Mouse (Mus musculus): ENCODE results near the gene Fgd6.

Gene Fgd6

GRCm38 (mm10) chr10:94043908-94044307 is 8.1 kb downstream of the Fgd6 start:
- no peak for DNase-seq (ENCODE audit: extremely low spot score, low spot score)

- DNase-seq (ENCODE audit: extremely low spot score, low spot score), result no peak
Measured at GRCm38 (mm10) chr10:94045301-94045700, 9.5 kb downstream of the Fgd6 start.

GRCm38 (mm10) chr10:94047024-94047423 is 11.2 kb downstream of the Fgd6 start:
- DNase-seq (ENCODE audit: extremely low spot score, low spot score), result no peak

GRCm38 (mm10) chr10:94047845-94048559 is 12.2 kb downstream of the Fgd6 start:
- DNase-seq (ENCODE audit: extremely low spot score, low spot score), result no peak

GRCm38 (mm10) chr10:94049121-94049520 is 13.3 kb downstream of the Fgd6 start:
- DNase-seq (ENCODE audit: extremely low spot score, low spot score), result no peak

GRCm38 (mm10) chr10:94050736-94051135 is 14.9 kb downstream of the Fgd6 start:
- DNase-seq (ENCODE audit: extremely low spot score, low spot score), result no peak

- DNase-seq (ENCODE audit: extremely low spot score, low spot score), result no peak
Measured at GRCm38 (mm10) chr10:94056487-94056886, 20.7 kb downstream of the Fgd6 start.

GRCm38 (mm10) chr10:94059618-94060055 is 23.8 kb downstream of the Fgd6 start:
- DNase-seq (ENCODE audit: extremely low spot score, low spot score), result no peak

- DNase-seq (ENCODE audit: extremely low spot score, low spot score), result no peak
Measured at GRCm38 (mm10) chr10:94060190-94060589, 24.4 kb downstream of the Fgd6 start.

- no peak for DNase-seq (ENCODE audit: extremely low spot score, low spot score)
Measured at GRCm38 (mm10) chr10:94062357-94062756, 26.6 kb downstream of the Fgd6 start.

GRCm38 (mm10) chr10:94066896-94067295 is 31.1 kb downstream of the Fgd6 start:
- DNase-seq (ENCODE audit: extremely low spot score, low spot score), result no peak

- no peak for DNase-seq (ENCODE audit: extremely low spot score, low spot score)
Measured at GRCm38 (mm10) chr10:94068701-94069100, 32.9 kb downstream of the Fgd6 start.

GRCm38 (mm10) chr10:94071641-94072040 is 35.8 kb downstream of the Fgd6 start:
- DNase-seq (ENCODE audit: extremely low spot score, low spot score), result no peak

GRCm38 (mm10) chr10:94072261-94072915 is 36.6 kb downstream of the Fgd6 start:
- DNase-seq (ENCODE audit: extremely low spot score, low spot score), result no peak

GRCm38 (mm10) chr10:94072916-94073465 is 37.2 kb downstream of the Fgd6 start:
- no peak for DNase-seq (ENCODE audit: extremely low spot score, low spot score)

- no peak for DNase-seq (ENCODE audit: extremely low spot score, low spot score)
Measured at GRCm38 (mm10) chr10:94076966-94077825, 41.4 kb downstream of the Fgd6 start.

GRCm38 (mm10) chr10:94080740-94081139 is 44.9 kb downstream of the Fgd6 start:
- DNase-seq (ENCODE audit: extremely low spot score, low spot score), result no peak

- DNase-seq (ENCODE audit: extremely low spot score, low spot score), result no peak
Measured at GRCm38 (mm10) chr10:94082040-94082734, 46.4 kb downstream of the Fgd6 start.

GRCm38 (mm10) chr10:94086315-94086714 is 50.5 kb downstream of the Fgd6 start:
- DNase-seq (ENCODE audit: extremely low spot score, low spot score), result no peak

GRCm38 (mm10) chr10:94087367-94088077 is 51.7 kb downstream of the Fgd6 start:
- no peak for DNase-seq (ENCODE audit: extremely low spot score, low spot score)

Data from neural tube, embryonic 10.5 days (tissue).